Mouse (Mus musculus) brain, embryonic 14.5 days (tissue): ENCODE data around the gene Plcb1.

Experiments used
- CTCF ChIP-seq: fragments of 200-500 bp; IDR thresholded peaks from 2 replicates; pipeline ENCODE4 v1.5.1; 2012; ENCODE audit warnings: inconsistent platforms, mild to moderate bottlenecking, moderate library complexity, borderline replicate concordance; ENCODE audit not compliant: insufficient read depth, insufficient read length; ENCODE audit errors: extremely low read depth
- POLR2A ChIP-seq: fragments of 200-500 bp; IDR thresholded peaks from 2 replicates; pipeline ENCODE4 v1.6.1; 2012; ENCODE audit warnings: mild to moderate bottlenecking, inconsistent platforms, borderline replicate concordance; ENCODE audit not compliant: poor library complexity, insufficient read depth, insufficient read length, severe bottlenecking; ENCODE audit errors: extremely low read depth

DNA sequence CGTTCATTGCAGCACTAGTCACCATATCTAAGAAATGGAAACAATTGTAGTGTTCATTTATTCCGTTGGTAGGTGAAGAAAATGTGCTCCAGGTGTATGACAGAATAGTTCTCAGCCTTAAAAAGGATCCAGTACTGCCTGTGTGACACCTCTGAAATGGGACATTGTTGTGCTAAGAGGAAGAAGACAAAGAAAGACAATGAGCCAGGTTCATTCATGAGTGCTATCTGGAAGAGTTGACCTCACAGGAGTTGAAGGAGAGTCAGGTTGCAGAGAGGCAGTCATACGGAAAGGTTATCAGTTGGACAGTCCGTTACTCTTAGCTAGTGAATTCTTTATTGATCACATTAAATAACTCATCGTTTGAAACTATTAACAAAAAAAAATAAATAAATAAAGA lies 286.6 kb downstream of the Plcb1 start:
- TF ChIP-seq CTCF = no peak
- TF ChIP-seq POLR2A = no peak
